Mouse (Mus musculus) urinary bladder, postnatal 14 days (tissue): ENCODE results near the gene Eps8.

Experiments used
- DNase-seq: peaks from one replicate; pipeline ENCODE4 v3.0.0; 2021; ENCODE audit warnings: low spot score

The Eps8 gene

GRCm38 (mm10) chr6:137519529-137520342, 134.9 kb downstream of the Eps8 start:
- DNase-seq, result no peak

- no peak for DNase-seq
Observed at GRCm38 (mm10) chr6:137514872-137515271, 139.8 kb downstream of the Eps8 start.

- DNase-seq, result no peak
Observed at GRCm38 (mm10) chr6:137512753-137513152, 141.9 kb downstream of the Eps8 start.

GRCm38 (mm10) chr6:137509341-137510045, 145.2 kb downstream of the Eps8 start:
- DNase-seq, result no peak

GRCm38 (mm10) chr6:137508936-137509335, 145.7 kb downstream of the Eps8 start:
- no peak for DNase-seq

- DNase-seq, result peak; percentile 22
Observed at GRCm38 (mm10) chr6:137506563-137506962, 148.1 kb downstream of the Eps8 start.

GRCm38 (mm10) chr6:137505555-137506227, 149.0 kb downstream of the Eps8 start:
- DNase-seq, result no peak

- DNase-seq, result no peak
Observed at GRCm38 (mm10) chr6:137504052-137504451, 150.6 kb downstream of the Eps8 start.

- peak; percentile 34 for DNase-seq
Observed at GRCm38 (mm10) chr6:137503462-137503861, 151.2 kb downstream of the Eps8 start.

GRCm38 (mm10) chr6:137503009-137503408, 151.7 kb downstream of the Eps8 start:
- peak; percentile 72 for DNase-seq

- DNase-seq, result no peak
Observed at GRCm38 (mm10) chr6:137498781-137499180, 155.9 kb downstream of the Eps8 start.

GRCm38 (mm10) chr6:137497208-137497835, 157.4 kb downstream of the Eps8 start:
- no peak for DNase-seq

- no peak for DNase-seq
Observed at GRCm38 (mm10) chr6:137496562-137496961, 158.1 kb downstream of the Eps8 start.

- no peak for DNase-seq
Observed at GRCm38 (mm10) chr6:137495233-137495632, 159.4 kb downstream of the Eps8 start.

- DNase-seq, result no peak
Observed at GRCm38 (mm10) chr6:137494801-137495200, 159.9 kb downstream of the Eps8 start.

GRCm38 (mm10) chr6:137494136-137494475, 160.6 kb downstream of the Eps8 start:
- no peak for DNase-seq

- DNase-seq, result no peak
Observed at GRCm38 (mm10) chr6:137493211-137494135, 161.2 kb downstream of the Eps8 start.

GRCm38 (mm10) chr6:137492582-137492981, 162.1 kb downstream of the Eps8 start:
- no peak for DNase-seq

GRCm38 (mm10) chr6:137491659-137492058, 163.0 kb downstream of the Eps8 start:
- DNase-seq, result no peak

- DNase-seq, result no peak
Observed at GRCm38 (mm10) chr6:137490115-137490514, 164.6 kb downstream of the Eps8 start.

GRCm38 (mm10) chr6:137487443-137487842, 167.2 kb downstream of the Eps8 start:
- no peak for DNase-seq
